Mouse (Mus musculus) layer of hippocampus, adult 2 months (tissue): Measurements from ENCODE around the gene Olfr223. TPM values are rescaled to one million over a fixed set of nuclear protein-coding genes. Genes with fewer than 3 reads are reported as not detected.

Experiments used
- DNase-seq, 2 experiments: peaks; one replicate each; pipeline ENCODE4 v3.0.0; 2022; ENCODE audit warnings: low spot score in 2 of 2
- H3K27ac ChIP-seq: fragments of 200-600 bp; 2 replicates; pipeline ENCODE4 v1.8.1; 2022
- H3K4me3 ChIP-seq: fragments of 200-600 bp; 2 replicates; pipeline ENCODE4 v1.8.1; 2022; ENCODE audit warnings: mild to moderate bottlenecking
- CTCF ChIP-seq: fragments of 200-600 bp; conservative IDR thresholded peaks from 2 replicates; pipeline ENCODE4 v1.8.1; 2022; ENCODE audit warnings: antibody characterized with exemption, mild to moderate bottlenecking, moderate library complexity
- long read RNA-seq, 2 experiments: library from polyadenylated mRNA; stranded (forward); transcript quantifications; one replicate each; pipeline ENCODE4 v2.0.0; 2021; ENCODE audit warnings: borderline mapping rate in 2 of 2
- total RNA-seq, 2 experiments: library from RNA; stranded (reverse); gene quantifications; 2 replicates each; pipeline ENCODE4 v1.2.3; 2021

Olfr223 gene
- total RNA-seq = not detected
- long read RNA-seq, experiment 1 = 0 reads
- long read RNA-seq, experiment 2 = 0 reads

DNA sequence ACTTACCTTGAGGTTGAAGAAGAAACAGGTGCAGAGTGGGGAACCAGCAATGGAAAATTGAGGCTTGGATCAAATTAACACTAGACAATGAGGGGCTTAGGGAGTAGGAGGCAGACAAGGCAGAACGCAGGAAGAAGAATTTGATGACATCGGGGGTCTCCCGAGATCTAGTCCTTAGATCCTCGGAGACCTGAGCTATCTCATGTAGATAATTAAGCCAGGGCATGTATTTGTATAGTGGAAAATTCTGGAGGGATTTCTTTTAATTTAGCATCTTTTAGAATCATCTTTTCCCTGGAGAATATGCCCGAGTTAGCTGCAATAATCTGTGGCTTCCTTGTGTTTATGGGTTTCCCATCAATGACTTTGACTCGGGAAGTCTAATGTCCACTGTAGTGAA is at the start of gene Olfr223:
Olfr223 (minus strand) TSS at position 101 of the 400 bp plus-strand sequence.
- Histone ChIP-seq H3K4me3 (no peak within 1 kb of the TSS), H3K27ac (no peak within 1 kb of the TSS)
- DNase-seq = no peak
- TF ChIP-seq CTCF = no peak

GRCm38 (mm10) chr11:59642420-59642819 is 49.3 kb upstream of the Olfr223 start:
- H3K4me3 ChIP-seq = no peak overlapping the region
- DNase-seq = no peak
- H3K27ac ChIP-seq = no peak overlapping the region
- no peak for TF ChIP-seq CTCF

GRCm38 (mm10) chr11:59641227-59641626 is 48.1 kb upstream of the Olfr223 start:
- peak; percentile 47 for TF ChIP-seq CTCF
- no peak for DNase-seq
- H3K27ac ChIP-seq = no peak overlapping the region
- no peak overlapping the region for H3K4me3 ChIP-seq

DNA sequence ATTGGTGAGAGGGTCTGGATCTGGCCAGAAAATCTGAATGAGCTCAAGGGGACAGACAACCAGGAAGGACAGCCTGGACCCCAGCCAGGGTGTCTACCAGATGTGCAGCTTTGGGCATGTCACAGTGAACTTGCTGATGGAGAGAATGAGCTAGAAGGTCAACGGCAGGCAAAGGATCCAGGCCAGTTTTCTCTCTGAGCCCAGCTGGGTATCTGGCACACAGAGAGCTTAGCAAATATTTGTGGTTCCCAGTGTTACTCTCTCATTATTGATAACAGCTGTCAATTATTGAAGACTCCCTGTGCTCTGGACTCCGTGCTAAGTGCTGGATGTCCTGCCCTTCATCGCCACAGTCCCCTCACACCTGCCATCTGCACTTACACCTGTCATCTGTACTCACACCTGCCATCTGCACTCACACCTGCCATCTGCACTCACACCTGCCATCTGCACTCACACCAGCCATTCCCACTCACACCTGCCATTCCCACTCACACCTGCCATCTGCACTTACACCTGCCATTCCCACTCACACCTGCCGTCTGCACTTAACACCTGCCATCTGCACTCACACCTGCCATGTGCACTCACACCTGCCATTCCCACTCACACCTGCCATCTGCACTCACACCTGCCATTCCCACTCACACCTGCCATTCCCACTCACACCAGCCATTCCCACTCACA is 47.0 kb upstream of the Olfr223 start:
- no peak for DNase-seq
- Histone ChIP-seq H3K4me3 (no peak overlapping the region), H3K27ac (no peak overlapping the region)
- TF ChIP-seq CTCF = no peak

- H3K4me3 ChIP-seq = no peak overlapping the region
Observed at GRCm38 (mm10) chr11:59636695-59637414, 43.8 kb upstream of the Olfr223 start.

GRCm38 (mm10) chr11:59635821-59636694 is 43.0 kb upstream of the Olfr223 start:
- Histone ChIP-seq H3K4me3 (no peak overlapping the region), H3K27ac (no peak overlapping the region)
- no peak for TF ChIP-seq CTCF
- DNase-seq = no peak

More at GRCm38 (mm10) chr11:59636695-59637414, 43.8 kb upstream of the Olfr223 start:
- DNase-seq = no peak
- H3K27ac ChIP-seq = no peak overlapping the region
- no peak for TF ChIP-seq CTCF

GRCm38 (mm10) chr11:59635251-59635795 is 42.2 kb upstream of the Olfr223 start:
- Histone ChIP-seq H3K4me3 (no peak overlapping the region), H3K27ac (no peak overlapping the region)
- no peak for TF ChIP-seq CTCF
- DNase-seq = no peak

- Histone ChIP-seq H3K27ac (no peak overlapping the region), H3K4me3 (no peak overlapping the region)
- DNase-seq = no peak
- TF ChIP-seq CTCF = no peak
Observed at GRCm38 (mm10) chr11:59634001-59634660, 41.0 kb upstream of the Olfr223 start.

DNA sequence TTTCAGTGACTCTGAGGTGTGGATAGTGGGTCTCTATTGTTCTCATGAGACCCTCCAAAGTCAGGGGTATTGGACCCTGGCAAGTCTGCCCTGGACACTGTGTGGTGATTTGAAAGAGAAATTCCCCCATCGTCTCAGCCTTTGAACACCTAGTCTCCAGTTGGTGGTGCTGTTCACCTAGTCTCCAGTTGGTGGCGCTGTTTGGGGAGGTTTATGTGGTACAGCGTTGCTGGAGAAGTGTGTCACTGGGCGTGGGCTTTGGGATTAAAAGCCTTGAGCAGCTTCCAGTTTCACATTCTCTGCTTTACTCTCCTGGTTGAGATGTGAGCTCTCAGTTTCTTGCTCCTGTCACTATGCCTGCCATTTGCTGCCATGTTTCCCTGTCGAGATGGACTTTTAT is 39.9 kb upstream of the Olfr223 start:
- Histone ChIP-seq H3K4me3 (no peak overlapping the region), H3K27ac (no peak overlapping the region)
- DNase-seq = peak; percentile 17 to 47
- TF ChIP-seq CTCF = peak; percentile 88

- H3K4me3 ChIP-seq = no peak overlapping the region
- TF ChIP-seq CTCF = no peak
- no peak for DNase-seq
- no peak overlapping the region for H3K27ac ChIP-seq
Observed at GRCm38 (mm10) chr11:59631980-59632379, 38.9 kb upstream of the Olfr223 start.

GRCm38 (mm10) chr11:59629871-59630270 is 36.8 kb upstream of the Olfr223 start:
- TF ChIP-seq CTCF = no peak
- Histone ChIP-seq H3K4me3 (no peak overlapping the region), H3K27ac (no peak overlapping the region)
- DNase-seq = no peak

GRCm38 (mm10) chr11:59628177-59628576 is 35.1 kb upstream of the Olfr223 start:
- H3K27ac ChIP-seq = no peak overlapping the region
- no peak for DNase-seq
- TF ChIP-seq CTCF = no peak

More at GRCm38 (mm10) chr11:59628177-59628576, 35.1 kb upstream of the Olfr223 start:
- H3K4me3 ChIP-seq = no peak overlapping the region
